Mouse (Mus musculus) hindbrain, embryonic 14.5 days (tissue): ENCODE data around the gene Tsen34. TPM values are rescaled to one million over a fixed set of nuclear protein-coding genes. Genes with fewer than 3 reads are reported as not detected.
"Not testable (repeated sequence)": the region's sequence is repeated elsewhere in the genome, so short reads cannot be mapped to it uniquely, and the experiment has no call there.

ENCODE experiments used
- ATAC-seq: fragments of 200-750 bp; cut with Nextera tagmentation; 2 replicates; pipeline ENCODE4 v1.8.0; 2017; ENCODE audit warnings: moderate number of reproducible peaks, mild to moderate bottlenecking, moderate TSS enrichment, moderate library complexity; ENCODE audit not compliant: low FRiP score
- DNase-seq: peaks from one replicate; pipeline ENCODE4 v3.0.0-alpha.2; 2015; ENCODE audit warnings: low spot score
- H3K27ac ChIP-seq: fragments of 300-500 bp; sonication (generic); 2 replicates; pipeline ENCODE4 v1.5.1; 2014; ENCODE audit warnings: mild to moderate bottlenecking, moderate library complexity
- H3K27me3 ChIP-seq: fragments of 300-500 bp; sonication (generic); 2 replicates; pipeline ENCODE4 v1.6.1; 2014; ENCODE audit warnings: mild to moderate bottlenecking, low read length, mixed read lengths; ENCODE audit not compliant: control insufficient read depth, insufficient read depth
- H3K36me3 ChIP-seq: fragments of 300-500 bp; sonication (generic); replicated peaks from 2 replicates; pipeline ENCODE4 v1.6.1; 2014; ENCODE audit not compliant: control insufficient read depth, insufficient read depth
- H3K4me1 ChIP-seq: fragments of 300-500 bp; sonication (generic); replicated peaks from 2 replicates; pipeline ENCODE4 v1.6.1; 2014; ENCODE audit warnings: antibody characterized with exemption, low read length, mixed read lengths; ENCODE audit not compliant: control insufficient read depth, insufficient read depth
- H3K4me2 ChIP-seq: fragments of 300-500 bp; sonication (generic); replicated peaks from 2 replicates; pipeline ENCODE4 v1.6.1; 2014; ENCODE audit warnings: mild to moderate bottlenecking, moderate library complexity
- H3K4me3 ChIP-seq: fragments of 300-500 bp; sonication (generic); replicated peaks from 2 replicates; pipeline ENCODE4 v1.5.1; 2014; ENCODE audit warnings: mild to moderate bottlenecking, low read length
- H3K9ac ChIP-seq: fragments of 300-500 bp; sonication (generic); 2 replicates; pipeline ENCODE4 v1.6.1; 2014
- H3K9me3 ChIP-seq: fragments of 300-500 bp; sonication (generic); 2 replicates; pipeline ENCODE4 v1.6.1; 2016; ENCODE audit warnings: low read length; ENCODE audit not compliant: control insufficient read depth
- WGBS: fragments of 180-500 bp; shearing (Covaris S2); extraction: QIAGEN DNeasy Blood & Tissue Kit; methylation state at CpG from one replicate; pipeline ENCODE4 v1.1.7; 2014; 5-methylcytosine and 5-hydroxymethylcytosine counted together
- polyA plus RNA-seq: library from polyadenylated mRNA; unstranded; fragments of >200 nt; fragmentation: Nextera tagmentation; extraction: Ambion mirVana; gene quantifications from 2 replicates; pipeline ENCODE4 v1.2.1, GENCODE M21; 2014

Tsen34 gene
- polyA plus RNA-seq, 1 experiment from 2014 or later: 263 TPM

GRCm38 (mm10) chr7:3698471-3698870 is 5.8 kb downstream of the Tsen34 start:
- peaks cover 60% of the 10 kb centered on the region for H3K36me3 ChIP-seq

GRCm38 (mm10) chr7:3703148-3703878 is 10.7 kb downstream of the Tsen34 start:
- Histone ChIP-seq H3K4me2 (peak overlapping the region; percentile 98), H3K4me3 (peak overlapping the region; percentile 74), H3K4me1 (peaks cover 30% of the 10 kb centered on the region), H3K27ac (peak overlapping the region; percentile 93), H3K27me3 (no peaks in the 10 kb centered on the region), H3K9ac (peak overlapping the region; percentile 78), H3K36me3 (peaks cover 62% of the 10 kb centered on the region), H3K9me3 (no peaks in the 10 kb centered on the region)
- WGBS: 24% methylated on average over 6 of the region's 6 CpGs
- ATAC-seq: peak; percentile 51
- no peak for DNase-seq

More at GRCm38 (mm10) chr7:3698471-3698870, 5.8 kb downstream of the Tsen34 start:
- H3K9me3 ChIP-seq: no peaks in the 10 kb centered on the region
- ATAC-seq (no peak), DNase-seq (no peak)
- no peak overlapping the region for H3K4me3 ChIP-seq
- no peak overlapping the region for H3K9ac ChIP-seq
- H3K4me2 ChIP-seq: no peak overlapping the region
- H3K27ac ChIP-seq: no peak overlapping the region
- H3K4me1 ChIP-seq: peaks cover 15% of the 10 kb centered on the region
- WGBS: 96% methylated on average over 6 of the region's 6 CpGs
- H3K27me3 ChIP-seq: no peaks in the 10 kb centered on the region

GRCm38 (mm10) chr7:3703879-3704441 is 11.3 kb downstream of the Tsen34 start, which contains the start of gene Rps9:
TSS of gene Rps9 (plus strand) at chr7:3703993.
- under 1% methylated on average over 42 of the region's 42 CpGs for WGBS
- Histone ChIP-seq H3K36me3 (peaks cover 60% of the 10 kb centered on the region), H3K4me2 (peak within 1 kb of the TSS; percentile 98), H3K27me3 (no peaks in the 10 kb centered on the region), H3K4me1 (peaks cover 30% of the 10 kb centered on the region), H3K4me3 (peak within 1 kb of the TSS; percentile 74), H3K9ac (peak within 1 kb of the TSS; percentile 78), H3K27ac (peak within 1 kb of the TSS; percentile 93), H3K9me3 (no peaks in the 10 kb centered on the region)
- ATAC-seq: peak; percentile 96
- DNase-seq: peak; percentile 99

GRCm38 (mm10) chr7:3704475-3704874 is 11.8 kb downstream of the Tsen34 start:
- Histone ChIP-seq H3K27ac (peak overlapping the region; percentile 93), H3K9me3 (no peaks in the 10 kb centered on the region), H3K27me3 (no peaks in the 10 kb centered on the region), H3K4me2 (peak overlapping the region; percentile 98), H3K36me3 (peaks cover 57% of the 10 kb centered on the region), H3K4me3 (peak overlapping the region; percentile 74), H3K9ac (peak overlapping the region; percentile 78), H3K4me1 (peaks cover 30% of the 10 kb centered on the region)
- 1% methylated on average over 20 of the region's 20 CpGs for WGBS
- ATAC-seq (peak; percentile 41), DNase-seq (no peak)

- H3K9ac ChIP-seq: peak overlapping the region; percentile 78
- DNase-seq, ATAC-seq, H3K27ac ChIP-seq, H3K9me3 ChIP-seq, H3K27me3 ChIP-seq: not testable (repeated sequence)
- peak overlapping the region; percentile 98 for H3K4me2 ChIP-seq
- peaks cover 30% of the 10 kb centered on the region for H3K4me1 ChIP-seq
- H3K36me3 ChIP-seq: peaks cover 49% of the 10 kb centered on the region
- peak overlapping the region; percentile 74 for H3K4me3 ChIP-seq
- 1% methylated on average over 6 of the region's 7 CpGs for WGBS
Measured at GRCm38 (mm10) chr7:3705461-3705860, 12.8 kb downstream of the Tsen34 start.

- no peak for ATAC-seq
- DNase-seq: no peak
- Histone ChIP-seq H3K9ac (peak overlapping the region; percentile 78), H3K9me3 (no peaks in the 10 kb centered on the region), H3K27ac (no peak overlapping the region), H3K4me2 (peak overlapping the region; percentile 98), H3K4me1 (peaks cover 30% of the 10 kb centered on the region), H3K4me3 (peak overlapping the region; percentile 74), H3K27me3 (no peaks in the 10 kb centered on the region), H3K36me3 (peaks cover 45% of the 10 kb centered on the region)
- 45% methylated on average over 6 of the region's 6 CpGs for WGBS
Measured at GRCm38 (mm10) chr7:3705911-3706310, 13.2 kb downstream of the Tsen34 start.

- no peak for DNase-seq
- Histone ChIP-seq H3K4me1 (peaks cover 30% of the 10 kb centered on the region), H3K27me3 (no peaks in the 10 kb centered on the region), H3K9me3 (no peaks in the 10 kb centered on the region), H3K4me2 (peak overlapping the region; percentile 98), H3K36me3 (peaks cover 40% of the 10 kb centered on the region), H3K27ac (no peak overlapping the region), H3K4me3 (peak overlapping the region; percentile 74), H3K9ac (peak overlapping the region; percentile 78)
- 55% methylated on average over 11 of the region's 11 CpGs for WGBS
- ATAC-seq: no peak
Measured at GRCm38 (mm10) chr7:3706343-3706934, 13.8 kb downstream of the Tsen34 start.

GRCm38 (mm10) chr7:3707027-3707426 is 14.4 kb downstream of the Tsen34 start:
- Histone ChIP-seq H3K9me3 (no peaks in the 10 kb centered on the region), H3K4me3 (no peak overlapping the region), H3K27ac (no peak overlapping the region), H3K4me1 (peaks cover 30% of the 10 kb centered on the region), H3K36me3 (peaks cover 39% of the 10 kb centered on the region), H3K27me3 (no peaks in the 10 kb centered on the region), H3K4me2 (peak overlapping the region; percentile 98; the same call in 1 of the 2 replicates), H3K9ac (peak overlapping the region; percentile 44)
- 70% methylated on average over 4 of the region's 4 CpGs for WGBS
- ATAC-seq (no peak), DNase-seq (no peak)
